Mouse (Mus musculus) CH12.LX (cell line): ENCODE measurements around the gene Gm10100.

Experiments used
- CHD2 ChIP-seq: IDR thresholded peaks from 2 replicates; pipeline ENCODE4 v1.6.1; 2011; ENCODE audit warnings: low read length, improper control_type of control experiment
- CTCF ChIP-seq, 2 experiments: IDR thresholded peaks in 1 of 2; conservative IDR thresholded peaks in 1 of 2; 2 replicates each; pipeline ENCODE4 v1.5.1; 2011 to 2012; ENCODE audit warnings: low read depth in 2 of 2, low read length in 2 of 2, improper control_type of control experiment in 1 of 2, inconsistent platforms in 1 of 2, mild to moderate bottlenecking in 1 of 2, moderate library complexity in 1 of 2
- EP300 ChIP-seq: IDR thresholded peaks from 2 replicates; pipeline ENCODE4 v1.6.1; 2011; ENCODE audit warnings: low read length, improper control_type of control experiment
- ETS1 ChIP-seq: conservative IDR thresholded peaks from 2 replicates; pipeline ENCODE4 v1.6.1; 2012; ENCODE audit warnings: low read depth, mild to moderate bottlenecking, inconsistent platforms, low read length, improper control_type of control experiment, moderate library complexity
- KAT2A ChIP-seq: IDR thresholded peaks from 2 replicates; pipeline ENCODE4 v1.6.1; 2012; ENCODE audit warnings: low read length, improper control_type of control experiment, inconsistent platforms; ENCODE audit not compliant: insufficient replicate concordance
- MAFK ChIP-seq: IDR thresholded peaks from 2 replicates; pipeline ENCODE4 v1.6.1; 2011; ENCODE audit warnings: low read length, improper control_type of control experiment; ENCODE audit not compliant: insufficient replicate concordance
- NRF1 ChIP-seq: IDR thresholded peaks from 2 replicates; pipeline ENCODE4 v1.6.1; 2014; ENCODE audit warnings: low read depth, mild to moderate bottlenecking, inconsistent platforms, low read length, improper control_type of control experiment, moderate library complexity
- POLR2A ChIP-seq: IDR thresholded peaks from 2 replicates; pipeline ENCODE4 v1.6.1; 2011; ENCODE audit warnings: low read depth, mild to moderate bottlenecking, improper control_type of control experiment, low read length
- TBP ChIP-seq: conservative IDR thresholded peaks from 2 replicates; pipeline ENCODE4 v1.6.1; 2011; ENCODE audit warnings: low read depth, low read length, improper control_type of control experiment
- USF1 ChIP-seq: IDR thresholded peaks from 2 replicates; pipeline ENCODE4 v1.6.1; 2014; ENCODE audit warnings: low read depth, mild to moderate bottlenecking, inconsistent platforms, low read length, improper control_type of control experiment
- ZMIZ1 ChIP-seq: IDR thresholded peaks from 2 replicates; pipeline ENCODE4 v1.6.1; 2012; ENCODE audit warnings: low read depth, mild to moderate bottlenecking, inconsistent platforms, low read length, improper control_type of control experiment

DNA sequence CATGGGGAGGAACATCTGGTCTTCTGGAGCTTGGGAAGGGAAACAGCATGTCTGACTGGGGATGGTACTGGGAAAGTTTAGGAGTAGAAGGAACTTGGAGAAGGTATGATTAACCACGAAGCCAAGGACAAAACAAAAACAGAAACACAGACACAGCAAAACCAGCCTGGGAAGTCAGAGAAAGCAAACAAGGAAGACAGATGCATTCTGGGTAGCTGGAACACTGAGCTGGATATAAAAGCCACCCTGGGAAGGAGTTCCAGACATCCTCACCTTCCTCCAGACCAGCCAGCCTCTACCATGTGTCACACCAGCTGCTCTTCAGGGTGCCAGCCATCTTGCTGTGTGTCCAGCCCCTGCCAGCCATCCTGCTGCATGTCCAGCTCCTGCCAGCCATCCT lies 10.8 kb upstream of the Gm10100 start, which contains the start of gene Gm10142:
- TF ChIP-seq CTCF (conservative IDR thresholded peaks at IDR 0.05 in 1 of 2, IDR thresholded peaks at IDR 0.05 in 1 of 2; ENCODE audit: low read depth in 2 of 2, low read length in 2 of 2) (no peak), KAT2A (no peak), NRF1 (no peak), TBP (no peak), USF1 (no peak), CHD2 (no peak), POLR2A (no peak), ZMIZ1 (no peak), ETS1 (no peak), EP300 (no peak), MAFK (no peak)
